Mouse (Mus musculus) liver, adult 2 months (tissue): ENCODE results near the gene Gm21969.

Experiments
- CTCF ChIP-seq: fragments of 200-500 bp; IDR thresholded peaks from 2 replicates; pipeline ENCODE4 v1.5.1; 2011; ENCODE audit warnings: low read depth, low read length, control low read depth
- POLR2A ChIP-seq: fragments of 200-500 bp; IDR thresholded peaks from 2 replicates; pipeline ENCODE4 v1.6.1; 2011; ENCODE audit warnings: low read length, control low read depth; ENCODE audit not compliant: insufficient read depth; ENCODE audit errors: extremely low read depth

GRCm38 (mm10) chr4:139639801-139640200, 36.8 kb downstream of the Gm21969 start:
- TF ChIP-seq CTCF, result no peak
- no peak for TF ChIP-seq POLR2A
